Mouse (Mus musculus) induced T-regulatory cell, adult 2 months (primary cell): Measurements from ENCODE around the gene E2f3.

Experiments used
- DNase-seq: peaks from one replicate; pipeline ENCODE4 v3.0.0-alpha.2; 2012; ENCODE audit warnings: low read depth

Gene E2f3

GRCm38 (mm10) chr13:29919841-29920240 lies 66.0 kb downstream of the E2f3 start:
- no peak for DNase-seq

- DNase-seq = no peak
These were observed 69.3 kb downstream of the E2f3 start for GRCm38 (mm10) chr13:29916561-29916960.

- DNase-seq = no peak
These were observed 72.3 kb downstream of the E2f3 start for GRCm38 (mm10) chr13:29913606-29914005.

DNA sequence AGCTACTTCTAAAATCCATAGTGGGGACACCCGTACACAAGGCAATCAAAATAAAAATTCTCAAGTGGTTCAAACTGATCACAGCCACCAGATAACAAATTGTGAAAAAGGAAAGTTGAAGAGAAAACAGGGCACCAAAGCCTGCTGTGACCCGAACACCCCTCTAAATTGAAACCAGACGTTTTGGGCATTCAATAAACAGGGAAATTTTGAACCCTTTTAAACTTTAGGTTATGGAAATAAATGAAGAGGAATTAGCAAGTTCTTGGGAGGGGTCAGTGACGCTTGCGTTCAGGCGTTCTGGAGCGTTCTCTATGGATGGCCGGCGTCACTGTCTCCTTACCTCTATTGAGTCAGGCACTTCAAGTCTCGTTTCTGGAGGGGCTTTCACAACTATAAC lies 72.8 kb downstream of the E2f3 start:
- no peak for DNase-seq

- DNase-seq = no peak
These were observed 73.6 kb downstream of the E2f3 start for GRCm38 (mm10) chr13:29912251-29912650.

- DNase-seq = no peak
These were observed 74.7 kb downstream of the E2f3 start for GRCm38 (mm10) chr13:29911141-29911540.

DNA sequence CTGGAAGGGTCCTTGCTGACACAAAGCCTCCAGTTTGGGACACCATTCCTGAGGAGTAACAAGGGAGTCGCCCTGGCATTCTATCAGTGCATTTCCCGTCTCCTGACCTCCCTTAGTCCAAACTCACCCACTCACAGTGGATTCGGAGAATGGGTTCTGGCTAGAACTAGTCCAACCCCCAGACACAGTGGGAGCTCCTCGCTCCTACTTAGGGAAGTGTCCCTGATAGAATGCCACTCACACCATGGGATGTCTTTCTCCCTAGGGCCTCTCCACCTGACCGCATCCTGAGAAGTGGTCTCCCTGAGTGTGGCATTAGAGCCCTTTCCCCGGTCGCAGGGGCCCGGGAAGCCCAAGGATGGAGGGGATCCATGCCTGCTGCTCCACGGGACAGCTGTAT lies 77.4 kb downstream of the E2f3 start:
- DNase-seq = no peak

GRCm38 (mm10) chr13:29907995-29908394 lies 77.9 kb downstream of the E2f3 start:
- no peak for DNase-seq

DNA sequence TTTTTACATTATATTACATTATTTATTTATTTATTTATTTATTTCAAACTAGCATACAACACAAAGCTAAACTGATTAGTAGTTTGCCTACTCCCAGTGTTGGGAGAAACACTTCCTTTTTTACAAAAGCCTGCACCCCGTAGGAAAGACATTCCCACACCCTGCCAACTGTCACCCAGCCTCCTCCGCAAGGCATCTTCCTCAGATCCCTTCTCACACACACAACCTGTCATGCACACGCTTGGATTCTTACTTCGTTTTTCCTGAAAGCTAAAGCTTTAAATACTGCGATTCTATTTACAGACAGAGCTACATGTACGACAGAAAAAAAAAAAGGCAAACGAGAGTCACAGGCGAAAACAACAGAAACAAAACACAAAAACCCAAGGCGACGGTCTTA lies 79.1 kb downstream of the E2f3 start:
- no peak for DNase-seq

GRCm38 (mm10) chr13:29903341-29903740 lies 82.5 kb downstream of the E2f3 start:
- DNase-seq = peak; percentile 17

DNA sequence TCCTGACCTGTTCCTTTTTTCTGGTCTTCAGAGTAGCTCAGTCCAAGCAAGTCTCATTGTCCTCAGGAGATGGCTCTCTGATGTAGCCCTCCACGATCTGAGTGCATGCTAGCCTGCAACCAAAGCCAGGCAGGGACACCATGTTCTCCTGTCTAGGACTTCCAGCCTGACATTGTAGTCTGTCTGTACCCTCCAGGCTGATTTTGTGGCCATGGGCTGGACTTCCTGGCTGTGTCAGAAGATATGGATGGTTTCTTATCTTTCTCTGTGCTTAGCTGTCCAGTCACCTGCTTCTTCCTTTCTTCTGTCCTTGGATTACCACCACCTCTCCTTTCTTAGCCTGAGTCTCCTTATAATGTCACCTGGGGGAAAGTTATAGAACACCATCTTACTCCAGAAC lies 83.2 kb downstream of the E2f3 start:
- no peak for DNase-seq

GRCm38 (mm10) chr13:29901641-29902040 lies 84.2 kb downstream of the E2f3 start:
- DNase-seq = no peak

DNA sequence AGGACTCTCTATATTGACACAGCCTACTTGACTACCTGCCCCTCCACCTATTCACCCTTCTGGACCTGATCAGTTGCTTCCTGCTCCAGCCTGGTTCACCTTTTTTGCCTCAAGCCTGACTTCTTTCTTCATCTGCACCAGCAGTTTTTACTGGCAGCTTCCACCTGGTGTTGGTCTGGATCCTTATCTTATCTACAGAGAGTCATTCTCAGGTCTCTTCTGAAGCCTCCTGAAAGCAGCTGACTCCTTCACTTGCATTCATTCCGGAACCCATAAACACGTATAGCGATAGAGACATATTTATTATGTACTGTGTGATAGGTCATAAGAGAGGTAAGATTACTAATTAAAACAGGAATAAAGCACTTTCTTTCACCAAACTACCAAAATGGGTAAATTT lies 119.1 kb downstream of the E2f3 start:
- no peak for DNase-seq

GRCm38 (mm10) chr13:29864331-29864730 lies 121.5 kb downstream of the E2f3 start:
- DNase-seq = no peak

- no peak for DNase-seq
These were observed 125.8 kb downstream of the E2f3 start for GRCm38 (mm10) chr13:29860087-29860486.

- DNase-seq = peak; percentile 66
These were observed 128.4 kb downstream of the E2f3 start for GRCm38 (mm10) chr13:29857436-29857835.
